Mouse (Mus musculus): ENCODE measurements around the gene Slc35a3.

DNA sequence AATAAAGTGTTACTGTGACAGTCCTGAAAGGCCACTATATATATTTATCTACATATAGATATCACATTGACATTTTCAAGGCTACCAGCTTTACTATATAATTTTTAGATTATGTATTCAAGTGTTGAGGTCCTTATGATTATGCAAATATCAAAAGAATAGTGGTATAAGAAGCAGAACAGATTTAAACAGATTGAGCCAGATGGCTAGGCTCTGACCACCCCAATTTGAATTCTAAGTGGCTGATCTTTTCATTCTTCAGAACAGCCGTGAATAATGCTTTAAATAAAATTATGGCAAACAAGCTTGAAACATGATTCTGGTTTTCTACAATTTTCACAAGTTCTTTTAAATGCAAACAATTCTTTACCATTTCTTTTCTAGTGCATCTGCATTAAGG, 81.2 kb downstream of the Slc35a3 start:
- TF ChIP-seq CTCF (IDR thresholded peaks at IDR 0.05; ENCODE audit: low read depth) (no peak), EP300 (optimal IDR thresholded peaks at IDR 0.05) (no peak)
